Mouse (Mus musculus): ENCODE data around the gene Prr15l. TPM values are rescaled to one million over a fixed set of nuclear protein-coding genes. Genes with fewer than 3 reads are reported as not detected.

Prr15l gene
- not detected for total RNA-seq (2021)

DNA sequence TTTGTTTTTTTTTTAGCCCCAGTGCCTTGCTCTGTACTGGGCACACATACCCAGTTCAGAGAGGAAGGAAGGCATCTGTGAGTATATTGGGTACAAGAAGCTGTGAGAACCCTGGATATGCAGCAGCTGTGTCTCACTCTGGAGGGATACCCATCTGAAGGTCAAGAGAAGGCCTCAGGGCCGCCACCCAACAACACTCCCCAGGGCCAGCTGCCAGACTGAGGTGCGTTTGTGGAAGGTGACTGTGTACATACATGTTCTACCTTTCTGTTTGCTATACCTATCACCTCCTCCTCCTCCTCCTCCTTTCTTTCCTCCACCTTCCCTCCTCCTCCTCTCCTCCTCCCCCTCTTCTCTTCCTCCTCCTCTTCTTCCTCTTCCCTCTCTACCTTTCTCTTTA is at the start of gene Prr15l:
Gene Prr15l, plus strand, starts transcription at position 17 of the 400 bp plus-strand sequence.
- DNase-seq: no peak

DNA sequence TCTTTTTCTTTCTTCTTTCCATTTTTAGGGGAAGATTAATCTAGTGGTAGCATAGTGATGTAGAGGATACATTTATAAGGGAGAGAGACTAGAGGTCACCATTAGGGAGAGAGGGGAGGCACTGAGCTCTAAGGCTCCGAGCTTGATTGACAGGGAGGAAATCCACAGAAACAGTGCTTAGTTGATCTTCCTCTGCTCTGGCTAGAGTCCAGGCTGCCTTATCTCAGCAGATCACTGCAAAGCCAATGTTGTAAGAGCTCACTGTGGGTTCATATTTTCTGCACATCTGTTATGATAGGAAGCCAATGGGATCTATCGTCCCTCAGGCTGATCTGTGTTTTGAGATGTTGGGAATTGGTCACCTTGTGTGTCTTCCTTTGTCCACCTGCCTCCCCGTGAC is 49.2 kb upstream of the Prr15l start:
- no peak for DNase-seq

DNA sequence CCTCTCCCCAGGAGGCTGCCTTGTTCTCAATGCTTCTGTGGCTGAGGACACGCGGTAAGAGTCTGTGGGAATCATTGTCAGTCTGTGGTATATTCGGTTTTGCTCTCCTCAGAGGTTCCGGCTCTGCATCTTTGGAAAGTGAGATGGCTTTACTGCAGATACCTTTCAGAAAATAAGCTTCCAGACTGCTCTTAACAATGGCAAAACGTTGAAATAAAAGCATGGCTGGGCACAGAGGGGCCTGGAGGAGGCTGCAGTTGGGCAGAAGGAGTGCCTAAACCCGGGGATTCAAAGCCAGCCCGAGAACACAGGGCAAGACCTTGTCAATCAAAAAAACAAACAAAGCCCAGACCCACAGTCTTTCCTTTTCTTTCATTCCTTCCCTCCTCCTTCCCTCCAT is 48.5 kb upstream of the Prr15l start:
- no peak for DNase-seq

DNA sequence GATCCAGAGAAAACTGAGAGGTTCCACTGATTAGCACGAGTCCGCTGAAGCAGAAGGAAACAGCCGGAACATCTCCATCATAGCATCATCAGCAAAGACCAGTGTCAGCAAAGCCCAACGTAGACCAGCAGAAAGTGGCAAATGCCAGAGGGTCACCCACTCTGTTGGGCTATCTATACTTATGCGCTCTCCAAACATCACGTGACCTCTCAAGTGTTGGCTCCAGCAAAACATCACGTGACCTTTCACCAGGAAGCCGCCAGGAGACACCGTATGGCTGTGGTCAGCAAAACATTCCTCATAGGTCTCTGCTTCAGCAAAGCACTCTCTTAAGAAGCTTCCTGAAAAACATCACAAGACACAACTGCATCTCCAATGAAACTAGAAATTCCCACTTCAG is 47.6 kb upstream of the Prr15l start:
- DNase-seq: no peak

DNA sequence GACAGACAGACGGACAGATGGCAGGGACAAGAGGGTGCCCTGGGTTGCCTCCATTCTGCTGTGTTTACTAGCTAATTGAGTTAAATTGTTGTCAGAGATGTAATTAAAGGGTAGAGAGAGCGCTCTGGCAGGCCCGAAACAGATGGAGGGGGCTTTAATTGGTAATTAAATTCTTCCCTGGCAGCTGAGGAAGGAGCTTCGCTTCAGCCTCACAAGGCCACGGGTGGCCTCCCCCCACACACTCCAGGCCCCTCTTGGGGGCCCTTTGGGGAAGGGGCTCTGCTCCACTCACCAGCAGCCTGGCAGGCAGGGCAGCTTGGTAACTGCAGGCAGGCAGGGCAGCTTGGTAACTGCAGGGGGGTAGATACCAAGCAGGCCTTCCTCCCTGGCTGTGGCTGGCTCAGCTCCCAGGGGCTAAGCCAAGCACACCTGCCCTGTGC is 42.0 kb upstream of the Prr15l start:
- no peak for DNase-seq

DNA sequence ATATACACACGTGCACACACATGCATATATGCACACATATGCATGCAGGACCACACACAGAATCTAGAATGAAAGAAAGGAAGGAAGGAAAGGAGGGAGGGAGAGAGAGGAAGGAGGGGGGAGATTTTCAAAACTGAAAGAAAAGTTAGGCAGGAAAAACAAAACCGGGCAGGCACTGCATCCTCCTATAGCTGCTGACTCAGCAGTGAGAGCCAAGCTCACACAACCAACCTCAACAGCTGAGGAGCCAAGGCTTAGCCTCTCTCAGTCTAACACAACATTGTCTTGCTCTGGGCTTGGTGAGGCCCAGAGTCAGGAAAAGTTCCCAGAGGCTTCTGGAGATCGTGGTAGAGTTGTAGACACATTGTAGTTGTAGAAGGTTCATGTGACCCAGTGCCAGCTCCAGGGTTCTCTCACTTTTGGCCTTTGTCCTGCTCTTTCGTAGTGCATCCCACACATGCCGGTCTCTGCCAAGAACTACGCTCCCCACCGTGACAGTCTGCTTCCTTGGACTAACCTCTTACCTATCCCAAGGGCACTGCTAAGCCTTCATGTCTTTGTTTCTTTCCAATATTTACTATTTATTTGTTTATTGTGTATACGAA is 40.9 kb upstream of the Prr15l start:
- no peak for DNase-seq

DNA sequence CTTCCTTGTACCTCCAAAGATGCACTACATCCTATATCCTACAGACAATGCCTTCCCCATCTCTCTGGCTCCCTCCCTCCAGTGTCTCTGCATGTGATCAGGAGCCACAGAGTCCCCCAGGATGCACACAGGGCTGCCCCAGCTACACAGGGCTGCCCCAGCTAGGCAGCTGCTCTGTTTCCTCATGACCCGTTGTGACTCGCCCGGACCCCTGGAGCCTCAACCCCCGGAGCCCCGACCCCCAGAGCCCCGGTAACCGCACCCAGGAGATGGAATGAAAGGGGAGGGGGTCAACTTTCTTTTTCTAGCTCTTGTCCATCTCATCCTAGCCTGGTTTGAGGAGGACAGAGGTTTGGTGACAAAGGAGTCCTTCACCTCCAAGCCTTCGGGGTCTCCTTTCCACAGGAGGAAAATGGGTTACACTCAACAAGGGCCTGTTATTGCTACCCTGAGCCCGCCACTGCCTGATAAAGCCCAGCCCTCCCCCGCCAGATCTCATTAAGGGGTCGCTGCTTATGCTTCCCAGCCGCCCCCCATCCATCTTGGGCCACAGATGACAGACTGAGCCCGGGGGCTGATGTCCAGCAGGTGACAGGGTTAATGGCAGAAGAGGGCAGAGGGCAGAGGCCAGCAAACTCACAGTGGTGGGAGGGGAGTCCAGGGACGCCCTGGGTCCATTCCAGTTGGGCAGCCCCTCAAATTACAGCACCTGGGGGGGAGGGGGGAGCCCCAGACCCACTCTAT is 35.9 kb upstream of the Prr15l start:
- no peak for DNase-seq

DNA sequence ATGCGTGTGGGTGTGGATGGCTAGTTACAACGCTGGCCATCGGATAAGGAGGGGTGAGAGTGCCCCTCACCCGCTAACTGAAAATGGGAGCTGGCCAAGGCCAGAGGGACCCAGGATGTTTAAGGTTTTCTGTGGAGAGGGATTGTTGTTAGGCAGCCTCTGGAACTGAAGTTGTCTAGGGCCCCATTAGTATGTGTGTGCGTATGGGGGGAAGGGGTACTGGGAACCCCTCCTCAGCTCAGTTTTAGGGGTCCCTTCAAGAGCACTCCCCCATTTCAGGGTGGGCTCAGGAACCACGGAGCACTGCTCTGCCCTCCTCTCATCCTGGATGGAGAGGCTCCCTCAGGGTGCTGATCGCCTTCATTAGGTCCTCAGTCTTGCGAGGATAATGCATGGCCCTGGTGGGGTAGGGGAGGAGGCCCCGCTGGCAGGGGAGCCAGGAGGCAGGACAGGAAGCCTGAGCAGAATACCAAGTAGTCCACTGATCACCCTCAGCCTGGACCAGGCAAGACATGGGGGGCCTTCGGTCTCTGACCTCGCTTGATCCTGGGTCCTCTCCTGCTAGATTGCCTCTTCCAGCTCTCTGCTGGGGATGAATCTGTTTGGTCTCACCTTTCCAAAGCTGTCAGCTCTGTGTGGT is 34.6 kb upstream of the Prr15l start:
- DNase-seq: no peak

DNA sequence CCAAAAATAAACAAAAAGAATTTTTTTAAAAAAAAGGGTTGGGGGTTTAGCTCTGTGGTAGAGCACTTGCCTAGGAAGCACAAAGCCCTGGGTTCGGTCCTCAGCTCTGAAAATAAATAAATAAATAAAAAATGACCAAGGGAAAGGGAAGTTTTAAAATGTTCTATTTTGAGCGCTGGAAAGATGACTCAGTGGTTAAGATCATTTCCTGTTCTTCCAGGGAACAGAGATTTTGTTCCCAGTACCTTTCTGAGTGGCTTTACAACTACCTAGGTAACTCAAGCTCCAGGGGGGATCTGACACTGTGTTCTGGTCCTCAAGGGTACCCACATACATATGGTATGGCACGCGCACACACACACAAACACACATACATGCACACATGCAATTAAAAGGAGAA is 32.0 kb upstream of the Prr15l start:
- DNase-seq: no peak

DNA sequence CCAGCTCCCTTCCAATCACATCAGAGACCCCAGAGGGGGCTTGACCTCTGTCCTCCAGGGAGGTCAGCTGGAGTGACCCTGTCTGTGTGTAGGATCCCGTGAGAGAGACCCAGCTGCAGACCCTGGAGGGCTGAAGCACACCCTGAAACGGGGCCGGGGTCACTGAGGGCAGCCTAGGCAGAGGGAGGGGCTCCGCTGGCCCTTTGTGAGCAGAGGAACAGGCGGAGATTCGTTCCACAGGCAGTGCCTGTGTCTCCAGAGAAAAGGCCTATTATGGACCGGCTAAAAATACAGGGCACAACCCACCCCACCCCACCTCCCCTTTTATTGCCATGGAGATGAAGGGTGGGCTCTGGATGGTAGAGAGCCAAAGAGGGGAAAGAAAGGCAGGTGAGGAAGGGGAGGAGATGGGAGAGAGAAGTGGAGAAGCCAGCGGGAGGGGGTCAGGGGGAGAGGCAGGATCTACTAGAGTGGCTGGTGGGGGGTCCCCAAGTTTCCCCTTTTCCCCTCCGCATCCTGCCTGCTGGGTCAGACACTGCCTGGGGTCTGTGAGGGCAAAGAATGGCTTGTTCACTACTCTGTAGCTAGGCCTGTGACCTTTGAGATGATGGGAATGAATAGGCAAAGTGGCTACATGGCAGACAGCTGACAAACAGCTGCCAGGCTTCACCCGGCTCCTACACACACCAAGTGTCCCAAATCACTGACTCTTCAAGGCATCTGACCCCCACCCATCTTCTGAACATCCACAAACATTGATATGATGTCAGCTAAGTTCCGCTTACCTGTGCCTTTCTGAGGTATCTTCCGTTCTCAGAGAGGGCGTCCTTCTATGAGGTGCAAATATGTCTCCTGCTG is 28.2 kb upstream of the Prr15l start:
- no peak for DNase-seq

DNA sequence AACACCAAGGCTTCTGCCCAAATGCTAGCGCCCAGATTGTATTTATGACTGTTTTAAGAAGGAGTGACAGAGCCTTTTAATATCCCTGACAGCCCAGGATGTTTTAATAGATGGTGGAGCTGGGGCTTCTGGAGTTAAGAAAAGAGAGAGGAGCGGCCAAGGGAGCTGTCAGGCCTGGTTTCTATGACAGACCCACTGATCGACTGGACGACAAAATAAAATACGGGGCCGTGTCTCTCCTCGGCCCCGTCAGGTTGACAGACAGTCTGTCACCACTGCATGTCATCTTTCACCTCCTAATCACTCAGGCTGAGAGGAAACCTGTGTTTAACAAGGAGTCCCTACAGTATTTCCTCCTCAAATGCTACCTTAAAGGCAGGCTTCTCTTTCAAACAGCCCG is 26.6 kb upstream of the Prr15l start:
- DNase-seq: no peak

DNA sequence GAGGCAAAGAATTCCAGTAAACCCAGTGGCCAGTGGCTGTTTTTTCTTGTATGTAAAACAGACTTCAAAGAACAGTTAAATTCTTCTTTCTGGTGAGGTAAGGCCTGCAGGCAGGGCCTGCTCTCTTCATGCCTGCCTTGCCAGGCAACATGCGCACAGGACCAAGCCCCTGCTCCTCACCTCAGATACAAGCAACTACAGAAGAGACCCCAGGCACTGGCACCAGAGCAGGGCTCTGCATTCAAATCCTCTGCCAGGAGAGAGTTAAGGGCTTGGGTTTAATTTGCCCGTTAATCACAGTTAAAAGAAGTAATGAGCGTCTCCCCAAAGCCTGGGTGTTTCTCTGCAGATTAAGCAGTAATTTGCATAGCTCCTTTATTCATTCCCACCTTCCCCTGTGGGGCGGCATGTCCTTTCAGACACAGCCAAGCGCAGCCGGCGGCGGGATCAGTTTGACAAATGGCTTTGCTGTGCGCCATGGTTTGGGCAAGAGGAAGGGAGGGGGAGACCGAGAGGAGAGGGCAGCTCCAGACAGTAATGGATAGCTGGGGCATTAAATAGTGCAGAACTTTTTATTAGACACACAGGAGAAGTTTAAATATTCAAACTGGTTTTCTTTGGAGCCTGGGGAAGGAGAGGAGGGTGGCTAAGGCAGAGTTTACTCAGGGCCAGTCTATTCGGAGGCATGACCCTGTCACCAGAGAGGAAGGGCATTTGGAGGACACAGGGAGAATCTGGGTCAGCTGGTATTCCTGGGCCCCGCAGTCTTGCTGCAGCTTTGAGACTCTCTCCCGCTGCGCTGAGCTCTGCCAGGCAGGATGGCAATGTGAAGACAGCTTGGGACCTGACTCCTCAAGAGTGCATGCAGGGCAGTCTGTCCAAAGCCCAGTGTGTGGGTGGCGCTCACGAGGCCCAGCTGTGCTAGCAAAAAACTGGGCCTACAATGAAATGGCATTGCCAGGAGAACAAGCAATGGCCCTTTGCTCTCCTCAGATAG is 25.0 kb upstream of the Prr15l start:
- DNase-seq: no peak

DNA sequence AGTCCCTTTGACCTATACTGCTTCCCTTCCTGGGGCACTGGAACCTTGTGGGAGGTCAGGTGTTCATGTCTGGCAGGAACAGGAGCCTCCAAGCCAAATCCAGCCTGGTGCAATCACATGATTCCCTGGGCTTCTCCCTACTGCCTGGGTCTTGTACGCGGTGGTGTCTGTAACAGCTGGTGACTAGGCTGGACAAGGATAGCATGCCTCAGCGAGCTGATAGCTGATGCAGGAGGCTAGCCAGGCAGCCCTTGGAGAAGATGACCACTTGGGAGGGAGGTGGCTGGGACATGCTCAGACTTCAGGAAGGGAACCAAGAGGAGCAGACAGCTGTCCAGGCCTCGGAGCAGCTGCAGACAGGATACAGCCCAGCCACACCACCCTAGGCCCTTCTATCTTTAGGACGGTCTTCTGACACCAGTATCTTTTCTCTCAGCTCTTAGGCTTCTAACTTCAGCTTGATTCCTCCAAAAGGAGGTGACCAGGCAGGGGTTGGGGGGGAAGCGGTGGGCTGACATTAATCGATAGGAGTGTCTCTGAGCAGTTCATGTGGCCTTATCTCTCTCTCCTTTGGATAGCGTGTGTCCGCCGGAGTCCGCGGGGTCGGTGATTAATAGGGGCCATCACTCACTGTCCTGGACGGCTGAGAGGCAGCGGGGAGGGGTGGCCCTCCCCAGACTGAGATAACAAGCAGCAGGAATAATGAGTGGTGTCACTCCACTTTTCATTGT is 21.3 kb upstream of the Prr15l start:
- no peak for DNase-seq

DNA sequence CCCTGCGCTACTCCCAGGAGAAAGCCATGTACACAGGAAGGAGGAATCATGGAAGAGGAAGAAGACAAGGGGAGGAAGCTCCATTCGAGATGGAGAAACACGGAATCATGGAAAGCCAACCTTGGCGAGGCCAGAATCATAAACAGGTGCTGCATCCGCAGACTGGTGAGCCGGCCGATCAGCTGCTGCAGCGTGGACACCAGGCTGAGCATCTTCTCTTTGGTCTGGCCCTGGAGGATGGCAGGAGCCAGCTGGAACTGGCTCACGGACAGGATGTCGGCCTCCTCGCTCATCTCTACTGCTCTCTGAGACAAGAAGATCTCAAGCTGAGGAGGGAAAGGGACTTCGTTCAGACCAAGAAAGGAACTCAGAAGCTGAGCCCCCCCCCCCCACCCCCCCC is 19.3 kb upstream of the Prr15l start:
- no peak for DNase-seq

DNA sequence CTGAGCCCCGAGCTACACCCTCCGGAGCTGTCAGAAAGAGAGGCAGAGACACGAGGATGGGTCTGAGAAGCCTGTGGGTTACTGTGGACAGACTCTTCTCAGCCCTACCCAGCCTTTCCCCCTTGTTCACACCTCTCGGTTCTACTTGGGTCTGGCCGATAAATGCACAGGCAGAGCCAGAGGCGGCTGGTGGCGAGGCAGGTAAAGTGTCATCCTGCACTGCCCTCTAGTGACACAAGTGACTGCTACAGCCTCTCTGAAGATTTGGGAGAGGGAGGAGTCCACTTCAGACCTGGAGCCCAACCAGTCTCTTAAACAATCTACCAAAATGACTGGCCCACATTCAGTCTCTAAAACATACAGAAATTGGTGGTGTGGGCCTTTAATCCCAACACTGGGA is 17.9 kb upstream of the Prr15l start:
- DNase-seq: peak; percentile 71 to 84

DNA sequence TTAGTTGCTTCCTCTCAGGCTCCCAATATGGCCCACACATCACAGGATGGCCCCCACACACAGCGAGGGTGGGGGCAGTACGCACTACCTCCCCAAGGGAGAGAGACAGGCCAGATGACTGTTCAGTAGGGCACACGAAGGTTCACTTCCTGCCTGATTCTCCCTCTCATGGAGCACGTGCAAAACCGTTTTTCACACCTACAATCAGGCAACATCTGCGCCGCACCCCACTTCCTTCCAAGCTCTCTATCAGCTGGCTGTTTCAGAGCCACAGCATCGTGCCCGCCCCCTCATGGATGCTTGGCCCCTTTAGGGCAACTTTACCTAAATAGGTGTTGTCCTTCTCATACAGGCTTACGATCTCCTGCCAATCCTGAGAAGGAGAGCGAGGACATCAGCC is 15.2 kb upstream of the Prr15l start:
- DNase-seq: no peak

DNA sequence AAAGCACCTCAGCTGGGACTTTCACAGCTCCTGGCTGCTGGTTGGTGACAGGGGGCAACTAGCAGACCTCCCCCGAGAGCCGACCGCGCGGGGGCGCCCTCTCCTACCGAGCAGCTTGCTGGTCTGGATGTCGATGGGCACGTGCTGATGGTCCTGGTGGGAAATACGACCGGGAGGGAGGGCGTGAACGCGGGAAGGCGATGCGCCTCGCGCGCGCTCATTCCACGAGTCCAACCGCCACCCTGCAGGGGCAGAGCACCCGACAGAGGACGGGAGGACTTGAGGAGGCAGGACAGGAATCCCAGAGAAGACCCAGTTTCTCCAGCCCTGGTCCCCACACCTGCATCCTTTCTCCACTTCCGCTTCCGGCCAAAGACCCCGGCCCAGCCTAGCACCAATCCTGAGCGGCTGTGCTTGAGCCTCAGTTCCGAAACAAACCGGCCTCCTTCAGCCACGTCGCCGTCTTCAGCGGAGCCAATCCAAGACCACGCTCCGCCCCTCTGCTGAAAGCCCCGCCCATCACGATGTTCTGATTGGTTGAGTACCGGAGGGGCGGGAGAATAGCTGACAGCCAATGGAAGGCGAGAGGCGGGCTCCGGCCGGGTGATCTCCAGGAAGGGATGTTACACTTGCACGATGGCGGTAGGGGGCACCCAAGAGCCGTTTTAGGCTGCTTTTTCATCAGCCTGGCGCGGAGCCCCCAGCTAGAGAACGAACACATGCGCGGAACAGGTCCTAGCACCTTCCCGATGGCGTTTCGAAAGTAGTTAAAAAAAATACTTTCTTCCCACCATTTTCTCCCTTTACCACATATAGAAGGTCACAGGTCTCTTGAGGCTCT is 11.6 kb upstream of the Prr15l start, which contains the start of gene Cdk5rap3:
Gene Cdk5rap3, minus strand, starts transcription at position 453 of the 841 bp plus-strand sequence.
- DNase-seq: peak; percentile 98 to 99

DNA sequence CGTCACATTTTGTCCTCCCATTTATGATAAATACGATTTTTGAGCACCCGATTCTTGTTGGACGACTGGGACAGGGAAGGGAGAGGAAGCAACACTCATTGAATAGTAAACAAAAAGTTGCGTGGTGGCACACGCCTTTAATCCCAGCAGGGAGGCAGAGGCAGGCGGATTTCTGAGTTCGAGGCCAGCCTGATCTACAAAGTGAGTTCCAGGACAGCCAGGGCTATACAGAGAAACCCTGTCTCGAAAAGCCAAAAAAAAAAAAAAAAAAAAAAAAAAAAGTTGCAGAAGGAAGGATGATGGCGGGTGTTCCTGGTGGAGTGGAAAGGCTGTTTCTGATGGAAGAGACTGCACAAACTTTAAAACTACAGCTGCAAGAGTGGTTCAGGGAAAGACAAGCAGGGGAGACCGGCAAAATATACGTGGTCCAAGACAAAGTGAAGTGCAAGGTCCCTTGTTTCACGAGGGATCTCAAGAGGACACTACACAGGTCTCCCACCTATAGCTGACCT is 11.0 kb upstream of the Prr15l start:
- no peak for DNase-seq

DNA sequence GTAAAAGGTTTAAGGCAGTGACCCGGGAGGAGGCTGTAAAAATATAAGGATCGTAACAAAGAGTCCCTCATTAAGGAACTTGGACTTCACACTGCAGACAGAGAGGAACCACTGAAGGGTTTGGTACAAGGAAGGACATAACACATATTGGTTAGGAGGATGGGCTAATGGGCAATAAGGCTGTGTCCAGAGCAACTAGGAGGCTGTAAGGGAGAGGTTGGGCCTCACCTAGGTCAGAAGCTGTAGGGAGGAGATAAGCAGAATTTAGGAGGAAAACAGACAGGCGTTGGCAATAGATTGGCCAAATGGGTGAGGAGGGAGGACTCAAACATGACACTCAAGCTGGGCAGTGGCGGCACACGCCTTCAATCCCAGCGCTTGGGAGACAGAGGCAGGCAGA is 10.5 kb upstream of the Prr15l start:
- no peak for DNase-seq

DNA sequence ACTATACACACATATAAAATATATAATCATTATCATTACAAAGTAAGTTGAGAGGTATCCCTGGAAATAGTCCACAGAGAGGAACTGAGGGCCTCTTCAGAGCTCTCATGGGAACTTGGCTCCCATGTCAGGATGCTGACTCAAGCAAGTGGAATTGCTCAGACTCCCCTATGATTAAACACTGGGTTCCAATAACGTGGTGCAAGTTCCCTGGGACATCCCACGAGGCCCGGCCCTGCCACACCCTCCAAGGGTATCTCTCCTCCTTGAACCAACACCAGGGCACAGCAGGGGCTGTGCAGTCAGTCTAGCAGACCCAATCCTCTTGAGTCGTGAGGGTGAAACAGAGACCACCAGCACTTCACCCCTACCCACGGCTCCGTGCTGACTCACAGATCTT is 8.9 kb upstream of the Prr15l start:
- DNase-seq: no peak
